Mouse (Mus musculus): ENCODE measurements around the gene 4933402N22Rik.
"Not testable (repeated sequence)": the region's sequence is repeated elsewhere in the genome, so short reads cannot be mapped to it uniquely, and the experiment has no call there.

The 4933402N22Rik gene

GRCm38 (mm10) chr5:11917743-11918142, at the start of gene 4933402N22Rik:
Gene 4933402N22Rik, plus strand, starts transcription at chr5:11918043.
- not testable (repeated sequence) for DNase-seq (ENCODE audit: low spot score)

- DNase-seq (ENCODE audit: low spot score) = not testable (repeated sequence)
Observed at GRCm38 (mm10) chr5:11923790-11924189, 5.9 kb downstream of the 4933402N22Rik start.

Data from embryo, embryonic 10 days (tissue).